Mouse (Mus musculus): Measurements from ENCODE around the gene Nod2.

- TF ChIP-seq CTCF (IDR thresholded peaks at IDR 0.05) = no peak
- TF ChIP-seq POLR2A (IDR thresholded peaks at IDR 0.05; ENCODE audit: insufficient read depth, low read depth, low read length) = no peak
These were observed 11.4 kb upstream of the Nod2 start, which contains the start of gene Snx20 for GRCm38 (mm10) chr8:88635474-88636397.

All from heart, adult 2 months (tissue).